Mouse (Mus musculus): ENCODE measurements around the gene Clcn2. TPM values are rescaled to one million over a fixed set of nuclear protein-coding genes. Genes with fewer than 3 reads are reported as not detected.

Clcn2 gene
- polyA plus RNA-seq, 1 experiment = 1.8 TPM

GRCm38 (mm10) chr16:20706407-20707055 is 11.0 kb downstream of the Clcn2 start:
- peaks cover 100% of the 10 kb centered on the region for H3K4me1 ChIP-seq (ENCODE audit: control insufficient read depth)
- H3K36me3 ChIP-seq (ENCODE audit: control insufficient read depth) = peaks cover 83% of the 10 kb centered on the region
- H3K27me3 ChIP-seq (ENCODE audit: control insufficient read depth) = no peaks in the 10 kb centered on the region
- TF ChIP-seq TAL1 (IDR thresholded peaks at IDR 0.05; ENCODE audit: low read length) (no peak), GATA1 (IDR thresholded peaks at IDR 0.05; ENCODE audit: low read length) (peak; percentile 59; the same call in 1 of the 2 replicates)
- no peaks in the 10 kb centered on the region for H3K9me3 ChIP-seq (ENCODE audit: control insufficient read depth, low read length)
- no peak overlapping the region for H3K4me3 ChIP-seq (replicated peaks)

GRCm38 (mm10) chr16:20705786-20706185 is 11.8 kb downstream of the Clcn2 start:
- H3K27me3 ChIP-seq (ENCODE audit: control insufficient read depth) = no peaks in the 10 kb centered on the region
- no peaks in the 10 kb centered on the region for H3K9me3 ChIP-seq (ENCODE audit: control insufficient read depth, low read length)
- no peak overlapping the region for H3K4me3 ChIP-seq (replicated peaks)
- TF ChIP-seq TAL1 (IDR thresholded peaks at IDR 0.05; ENCODE audit: low read length) = no peak
- H3K36me3 ChIP-seq (ENCODE audit: control insufficient read depth) = peaks cover 76% of the 10 kb centered on the region
- H3K4me1 ChIP-seq (ENCODE audit: control insufficient read depth) = peaks cover 97% of the 10 kb centered on the region

GRCm38 (mm10) chr16:20703699-20704400 is 13.7 kb downstream of the Clcn2 start:
- peak overlapping the region; percentile 50 for H3K4me3 ChIP-seq (replicated peaks)
- peaks cover 57% of the 10 kb centered on the region for H3K36me3 ChIP-seq (ENCODE audit: control insufficient read depth)
- peaks cover 4% of the 10 kb centered on the region for H3K27me3 ChIP-seq (ENCODE audit: control insufficient read depth)
- H3K4me1 ChIP-seq (ENCODE audit: control insufficient read depth) = peaks cover 79% of the 10 kb centered on the region
- H3K9me3 ChIP-seq (ENCODE audit: control insufficient read depth, low read length) = no peaks in the 10 kb centered on the region
- peak; percentile 59 for TF ChIP-seq GATA1 (IDR thresholded peaks at IDR 0.05; ENCODE audit: low read length)
- peak; percentile 29; the same call in 1 of the 3 replicates for TF ChIP-seq TAL1 (IDR thresholded peaks at IDR 0.05; ENCODE audit: low read length)

- peaks cover 49% of the 10 kb centered on the region for H3K36me3 ChIP-seq (ENCODE audit: control insufficient read depth)
- peak overlapping the region; percentile 50 for H3K4me3 ChIP-seq (replicated peaks)
- no peaks in the 10 kb centered on the region for H3K9me3 ChIP-seq (ENCODE audit: control insufficient read depth, low read length)
- peaks cover 12% of the 10 kb centered on the region for H3K27me3 ChIP-seq (ENCODE audit: control insufficient read depth)
- TF ChIP-seq GATA1 (IDR thresholded peaks at IDR 0.05; ENCODE audit: low read length) = no peak
- TF ChIP-seq TAL1 (IDR thresholded peaks at IDR 0.05; ENCODE audit: low read length) = no peak
- H3K4me1 ChIP-seq (ENCODE audit: control insufficient read depth) = peaks cover 71% of the 10 kb centered on the region
Observed at GRCm38 (mm10) chr16:20703071-20703470, 14.5 kb downstream of the Clcn2 start.

DNA sequence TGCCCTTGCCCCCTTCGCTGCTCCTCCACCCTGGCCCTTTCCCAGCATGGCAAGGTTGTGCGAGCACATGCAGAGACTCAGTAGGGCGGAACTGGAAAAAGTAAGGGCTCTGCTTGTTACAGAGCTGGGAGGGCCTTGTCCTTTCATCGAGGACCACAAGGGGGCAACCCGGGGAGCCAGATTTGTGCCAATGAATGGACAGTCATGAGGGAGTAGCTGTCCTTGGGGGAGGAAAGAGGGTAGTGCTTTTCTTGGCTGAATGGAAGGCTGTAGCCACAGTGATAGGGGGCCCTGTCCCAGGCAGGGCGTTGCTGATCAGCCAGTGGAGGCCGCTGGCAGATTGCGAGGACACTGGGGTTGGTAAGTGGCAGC is 15.0 kb downstream of the Clcn2 start:
- Histone ChIP-seq H3K4me1 (ENCODE audit: control insufficient read depth) (peaks cover 66% of the 10 kb centered on the region), H3K36me3 (ENCODE audit: control insufficient read depth) (peaks cover 43% of the 10 kb centered on the region), H3K9me3 (ENCODE audit: control insufficient read depth, low read length) (no peaks in the 10 kb centered on the region), H3K4me3 (replicated peaks) (peak overlapping the region; percentile 50), H3K27me3 (ENCODE audit: control insufficient read depth) (peaks cover 18% of the 10 kb centered on the region)
- TF ChIP-seq GATA1 (IDR thresholded peaks at IDR 0.05; ENCODE audit: low read length) (no peak), TAL1 (IDR thresholded peaks at IDR 0.05; ENCODE audit: low read length) (0 out of 3 replicates have a peak, but pooled peaks have one; percentile 12)

DNA sequence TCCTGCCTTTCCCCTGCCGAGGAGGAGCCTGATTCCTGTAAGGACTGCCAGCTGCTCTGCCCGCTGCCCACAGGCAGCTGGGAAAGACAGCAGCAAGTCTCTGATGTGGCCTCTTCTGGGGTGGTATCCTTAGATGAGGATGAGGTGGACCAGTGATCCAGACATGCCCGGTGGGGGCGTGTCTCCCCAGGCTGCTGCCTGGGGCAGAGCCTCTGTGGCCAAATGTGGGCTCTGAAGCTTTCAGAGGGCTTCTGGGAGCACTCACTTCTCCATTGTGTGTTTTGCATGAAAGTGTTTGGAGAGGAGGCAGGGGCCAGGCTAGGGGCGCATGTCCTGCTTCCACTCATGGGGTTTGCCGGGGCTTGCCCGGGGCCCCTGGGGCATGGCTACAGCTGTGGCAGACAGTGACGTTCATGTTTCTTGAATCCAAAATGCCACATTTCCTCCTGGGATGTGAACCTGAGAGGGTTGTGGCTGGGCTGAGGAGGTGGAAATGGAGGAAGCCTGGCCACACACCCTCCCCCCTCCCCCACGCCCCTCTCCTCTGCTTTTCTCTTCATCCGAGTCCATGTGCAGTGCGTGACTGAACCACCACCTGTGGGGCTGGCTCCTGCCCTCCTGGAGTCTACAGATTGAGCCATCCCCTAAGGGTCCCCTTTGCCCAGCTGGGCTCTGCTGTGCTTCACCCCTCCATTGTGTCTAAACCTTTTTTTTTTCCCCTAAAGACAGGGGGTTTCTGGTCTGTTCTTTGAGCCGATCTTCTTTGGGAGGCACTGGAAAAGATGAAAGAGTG is 15.6 kb downstream of the Clcn2 start:
- H3K4me1 ChIP-seq (ENCODE audit: control insufficient read depth) = peaks cover 60% of the 10 kb centered on the region
- peaks cover 37% of the 10 kb centered on the region for H3K36me3 ChIP-seq (ENCODE audit: control insufficient read depth)

DNA sequence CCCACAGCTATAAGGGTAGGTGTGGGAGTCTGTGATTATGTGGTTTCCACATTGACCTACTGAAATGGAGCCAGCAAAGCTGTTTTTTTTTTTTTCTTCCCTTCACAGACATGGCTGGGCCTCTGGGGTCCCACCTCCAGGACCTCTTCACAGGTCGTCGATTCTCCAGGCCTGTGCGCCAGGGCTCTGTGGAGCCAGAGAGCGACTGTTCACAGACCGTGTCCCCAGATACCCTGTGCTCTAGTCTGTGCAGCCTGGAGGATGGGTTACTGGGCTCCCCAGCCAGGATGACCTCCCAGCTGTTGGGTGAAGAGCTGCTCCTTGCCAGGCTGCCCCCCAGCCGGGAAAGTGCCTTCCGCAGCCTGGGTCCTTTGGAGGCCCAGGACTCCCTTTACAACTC is 16.2 kb downstream of the Clcn2 start:
- Histone ChIP-seq H3K27me3 (ENCODE audit: control insufficient read depth) (peaks cover 30% of the 10 kb centered on the region), H3K9me3 (ENCODE audit: control insufficient read depth, low read length) (no peaks in the 10 kb centered on the region), H3K4me1 (ENCODE audit: control insufficient read depth) (peaks cover 55% of the 10 kb centered on the region), H3K4me3 (replicated peaks) (no peak overlapping the region), H3K36me3 (ENCODE audit: control insufficient read depth) (peaks cover 31% of the 10 kb centered on the region)
- TF ChIP-seq TAL1 (IDR thresholded peaks at IDR 0.05; ENCODE audit: low read length) = no peak
- TF ChIP-seq GATA1 (IDR thresholded peaks at IDR 0.05; ENCODE audit: low read length) = no peak

More for the DNA sequence above, 15.6 kb downstream of the Clcn2 start:
- TF ChIP-seq GATA1 (IDR thresholded peaks at IDR 0.05; ENCODE audit: low read length) (no peak), TAL1 (IDR thresholded peaks at IDR 0.05; ENCODE audit: low read length) (no peak)
- H3K4me3 ChIP-seq (replicated peaks) = peak overlapping the region; percentile 50
- no peaks in the 10 kb centered on the region for H3K9me3 ChIP-seq (ENCODE audit: control insufficient read depth, low read length)
- H3K27me3 ChIP-seq (ENCODE audit: control insufficient read depth) = peaks cover 23% of the 10 kb centered on the region

DNA sequence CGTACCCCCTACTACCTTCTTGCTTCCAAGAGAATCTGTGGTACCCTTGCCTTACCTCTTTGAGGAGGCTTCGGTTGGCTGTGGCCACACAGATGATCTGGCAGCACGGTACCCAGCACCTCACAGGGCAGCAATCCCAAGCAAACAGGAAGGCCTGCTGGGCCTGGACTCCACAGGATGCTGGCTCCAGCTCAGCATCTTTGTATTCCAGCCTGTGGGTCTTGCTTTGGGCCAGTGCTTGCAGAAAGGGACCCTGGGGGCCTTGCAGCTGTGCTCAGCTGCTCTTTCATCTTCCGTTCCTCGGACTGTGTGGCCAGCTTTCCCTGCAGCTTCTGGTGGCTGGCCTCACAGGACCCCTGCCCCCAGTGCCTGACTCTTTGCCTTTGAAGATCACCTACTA is 17.5 kb downstream of the Clcn2 start:
- no peaks in the 10 kb centered on the region; the same call in 1 of the 2 replicates for H3K9me3 ChIP-seq (ENCODE audit: control insufficient read depth, low read length)
- peaks cover 18% of the 10 kb centered on the region for H3K36me3 ChIP-seq (ENCODE audit: control insufficient read depth)
- TF ChIP-seq TAL1 (IDR thresholded peaks at IDR 0.05; ENCODE audit: low read length) = no peak
- TF ChIP-seq GATA1 (IDR thresholded peaks at IDR 0.05; ENCODE audit: low read length) = no peak
- peaks cover 52% of the 10 kb centered on the region for H3K4me1 ChIP-seq (ENCODE audit: control insufficient read depth)
- peaks cover 42% of the 10 kb centered on the region for H3K27me3 ChIP-seq (ENCODE audit: control insufficient read depth)
- no peak overlapping the region for H3K4me3 ChIP-seq (replicated peaks)

DNA sequence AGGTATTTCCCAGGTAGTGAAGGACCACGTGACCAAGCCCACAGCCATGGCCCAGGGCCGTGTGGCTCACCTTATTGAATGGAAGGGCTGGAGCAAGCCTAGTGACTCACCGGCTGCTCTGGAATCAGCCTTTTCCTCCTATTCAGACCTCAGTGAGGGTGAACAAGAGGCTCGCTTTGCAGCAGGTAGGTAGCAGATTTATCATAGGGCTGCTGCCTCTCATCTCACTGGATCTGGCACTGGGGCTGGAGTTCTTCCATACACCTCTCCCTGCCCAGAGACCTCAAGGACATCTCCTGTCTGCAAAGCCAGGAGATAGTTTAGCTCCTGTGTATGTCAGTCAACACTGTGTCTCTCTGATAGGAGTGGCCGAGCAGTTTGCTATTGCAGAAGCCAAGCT is 18.3 kb downstream of the Clcn2 start:
- H3K36me3 ChIP-seq (ENCODE audit: control insufficient read depth) = peaks cover 11% of the 10 kb centered on the region
- peaks cover 46% of the 10 kb centered on the region for H3K4me1 ChIP-seq (ENCODE audit: control insufficient read depth)
- TF ChIP-seq GATA1 (IDR thresholded peaks at IDR 0.05; ENCODE audit: low read length) (no peak), TAL1 (IDR thresholded peaks at IDR 0.05; ENCODE audit: low read length) (no peak)
- H3K4me3 ChIP-seq (replicated peaks) = no peak overlapping the region
- H3K27me3 ChIP-seq (ENCODE audit: control insufficient read depth) = peaks cover 50% of the 10 kb centered on the region
- H3K9me3 ChIP-seq (ENCODE audit: control insufficient read depth, low read length) = no peaks in the 10 kb centered on the region; the same call in 1 of the 2 replicates

Data from erythroblast, embryonic 14.5 days (primary cell).